Mouse (Mus musculus) lung, postnatal 0 days (tissue): ENCODE data around the gene Inca1.

ENCODE experiments used
- CTCF ChIP-seq: IDR thresholded peaks from 2 replicates; pipeline ENCODE4 v1.5.1; 2016; ENCODE audit warnings: antibody characterized with exemption, mild to moderate bottlenecking
- EP300 ChIP-seq: IDR thresholded peaks from 2 replicates; pipeline ENCODE4 v1.6.1; 2016; ENCODE audit warnings: antibody characterized with exemption, mild to moderate bottlenecking, control low read depth

DNA sequence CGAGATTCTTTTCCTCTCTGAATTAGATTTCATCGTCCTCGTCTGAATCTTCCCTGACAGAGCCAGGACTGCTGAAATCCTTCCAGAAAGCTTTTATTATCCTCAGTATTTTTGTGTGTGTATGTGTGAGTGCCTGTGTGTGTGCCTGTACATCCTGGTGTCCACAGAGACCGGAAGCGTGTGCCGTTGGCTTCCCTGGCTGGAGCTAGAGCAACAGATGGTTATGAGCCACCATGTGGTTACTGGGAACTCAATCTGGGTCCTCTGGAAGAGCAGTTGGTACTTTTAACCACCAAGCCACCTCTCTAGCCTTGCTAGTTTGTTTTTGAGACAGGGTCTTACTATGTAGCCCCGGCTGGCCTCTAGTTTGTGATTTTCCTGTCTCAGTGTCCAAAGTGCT lies 42.2 kb upstream of the Inca1 start:
- TF ChIP-seq CTCF = no peak
- no peak for TF ChIP-seq EP300
